Mouse (Mus musculus) olfactory bulb, adult 2 months (tissue): ENCODE results near the gene Ets1. TPM values are rescaled to one million over a fixed set of nuclear protein-coding genes. Genes with fewer than 3 reads are reported as not detected.

Experiments used
- H3K27ac ChIP-seq: fragments of 200-500 bp; 2 replicates; pipeline ENCODE4 v1.5.1; 2012; ENCODE audit warnings: low read depth, low read length; ENCODE audit not compliant: insufficient read depth
- H3K4me1 ChIP-seq: fragments of 200-500 bp; 2 replicates; pipeline ENCODE4 v1.6.1; 2012; ENCODE audit warnings: low read length; ENCODE audit not compliant: control insufficient read depth, insufficient read depth
- H3K4me3 ChIP-seq: fragments of 200-500 bp; 2 replicates; pipeline ENCODE4 v1.5.1; 2012; ENCODE audit warnings: mild to moderate bottlenecking, low read depth, low read length, moderate library complexity; ENCODE audit not compliant: insufficient read depth
- CTCF ChIP-seq: fragments of 200-500 bp; IDR thresholded peaks from 2 replicates; pipeline ENCODE4 v1.5.1; 2012; ENCODE audit warnings: low read depth, mild to moderate bottlenecking, low read length, moderate library complexity; ENCODE audit not compliant: insufficient read depth
- POLR2A ChIP-seq: fragments of 200-500 bp; IDR thresholded peaks from 2 replicates; pipeline ENCODE4 v1.6.1; 2012; ENCODE audit warnings: mild to moderate bottlenecking, low read depth, low read length, moderate library complexity; ENCODE audit not compliant: insufficient read depth
- WGBS: fragments of 180-500 bp; shearing (Covaris S2); methylation state at CpG from one replicate; pipeline ENCODE4 v1.1.7; 2018; 5-methylcytosine and 5-hydroxymethylcytosine counted together
- polyA plus RNA-seq: library from polyadenylated mRNA; stranded (reverse); fragments of >200 nt; gene quantifications from 2 replicates; pipeline ENCODE4 v1.2.4, GENCODE M21; 2012; ENCODE audit warnings: low replicate concordance; ENCODE audit not compliant: missing spikeins, insufficient read depth, insufficient read length

The Ets1 gene
- polyA plus RNA-seq, 1 experiment: 306 TPM

DNA sequence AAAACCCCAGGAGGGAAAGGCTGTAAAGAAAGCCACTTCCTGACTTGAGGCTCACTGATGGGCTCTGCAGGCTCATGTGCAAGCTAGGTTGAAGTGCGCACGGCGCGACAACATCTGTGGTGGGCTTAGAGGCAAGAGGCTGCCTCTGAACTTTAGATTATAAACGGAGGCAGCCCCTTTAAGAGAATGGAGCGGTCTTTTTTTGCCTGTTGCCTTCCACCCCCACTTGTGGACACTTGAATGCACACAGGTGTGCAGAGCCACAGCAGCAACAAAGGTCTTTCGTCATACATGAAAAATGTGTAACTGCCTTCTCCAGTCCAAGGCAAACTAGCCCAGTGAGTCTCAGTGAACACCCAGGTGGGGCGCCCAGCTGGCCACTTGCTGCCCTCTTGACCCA is 110.0 kb downstream of the Ets1 start:
- TF ChIP-seq CTCF (no peak), POLR2A (no peak)

DNA sequence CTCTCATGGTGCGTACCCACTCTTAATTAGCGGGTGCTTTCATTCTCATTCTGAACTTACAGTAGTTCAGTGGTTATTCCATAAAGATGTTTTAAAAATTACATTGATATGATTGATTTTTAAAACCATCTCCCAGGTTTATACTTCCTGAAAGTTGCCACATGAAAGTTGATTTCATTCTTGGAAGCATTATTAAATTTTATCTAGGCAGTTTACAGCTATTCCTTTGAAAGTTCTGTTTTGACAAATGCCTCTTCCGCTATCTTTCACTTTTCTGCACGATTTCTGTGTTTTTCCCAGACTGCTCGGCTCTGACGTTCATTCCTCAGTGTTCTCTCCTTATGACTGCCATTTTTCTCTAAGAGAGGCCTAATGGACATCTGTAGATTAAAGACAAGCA is 110.6 kb downstream of the Ets1 start:
- Histone ChIP-seq H3K4me1 (no peaks in the 10 kb centered on the region), H3K4me3 (no peak overlapping the region), H3K27ac (no peak overlapping the region)
- no peak for TF ChIP-seq CTCF
- TF ChIP-seq POLR2A: no peak
- 93% methylated on average over 6 of the region's 6 CpGs for WGBS

More for the DNA sequence above, 110.0 kb downstream of the Ets1 start:
- no peak overlapping the region for H3K4me3 ChIP-seq
- H3K27ac ChIP-seq: no peak overlapping the region
- H3K4me1 ChIP-seq: no peaks in the 10 kb centered on the region
- 94% methylated on average over 8 of the region's 8 CpGs for WGBS

DNA sequence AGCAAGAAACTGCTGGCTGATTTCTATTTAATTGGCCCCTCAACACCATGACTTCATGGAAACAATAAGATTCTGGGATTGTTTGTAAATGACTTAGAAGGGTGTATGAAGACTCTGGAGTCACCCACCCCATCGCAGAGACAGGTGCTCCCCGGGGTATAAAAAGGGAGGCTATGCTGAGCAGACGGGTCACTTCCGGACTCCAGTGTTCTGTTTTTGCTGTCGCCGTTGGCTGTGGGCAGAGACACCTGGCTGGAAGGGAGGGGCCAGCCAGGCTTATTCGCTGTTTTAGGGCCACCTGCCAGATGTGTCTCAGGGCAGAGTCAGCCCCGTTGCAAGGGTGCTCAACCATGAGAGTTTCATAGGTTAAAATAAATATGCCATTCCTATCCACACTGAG is 111.6 kb downstream of the Ets1 start:
- Histone ChIP-seq H3K4me3 (no peak overlapping the region), H3K27ac (no peak overlapping the region), H3K4me1 (no peaks in the 10 kb centered on the region)
- WGBS: 90% methylated on average over 8 of the region's 8 CpGs
- TF ChIP-seq POLR2A (no peak), CTCF (no peak)

DNA sequence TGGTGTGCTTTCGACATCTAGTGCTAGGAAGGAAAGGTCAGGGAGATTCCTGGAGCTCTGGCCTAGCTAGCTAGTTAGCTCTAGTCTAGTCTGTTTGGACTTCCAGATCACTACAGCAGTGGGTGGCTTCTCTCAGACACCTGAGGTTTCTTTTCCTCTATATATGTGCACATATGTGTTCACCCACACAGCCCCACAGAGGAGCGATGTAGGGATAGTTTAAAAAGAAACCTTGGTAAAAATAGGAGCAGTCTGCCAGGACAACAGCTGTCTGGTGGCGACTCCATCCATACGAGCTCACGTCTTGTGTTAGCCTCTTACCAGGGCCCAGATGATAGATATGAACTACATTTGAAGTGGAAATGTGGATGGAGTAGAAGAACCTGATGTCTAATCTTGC is 112.5 kb downstream of the Ets1 start:
- H3K4me3 ChIP-seq: no peak overlapping the region
- no peak overlapping the region for H3K27ac ChIP-seq
- WGBS: 96% methylated on average over 5 of the region's 5 CpGs
- no peaks in the 10 kb centered on the region for H3K4me1 ChIP-seq
- TF ChIP-seq CTCF: no peak
- TF ChIP-seq POLR2A: no peak

DNA sequence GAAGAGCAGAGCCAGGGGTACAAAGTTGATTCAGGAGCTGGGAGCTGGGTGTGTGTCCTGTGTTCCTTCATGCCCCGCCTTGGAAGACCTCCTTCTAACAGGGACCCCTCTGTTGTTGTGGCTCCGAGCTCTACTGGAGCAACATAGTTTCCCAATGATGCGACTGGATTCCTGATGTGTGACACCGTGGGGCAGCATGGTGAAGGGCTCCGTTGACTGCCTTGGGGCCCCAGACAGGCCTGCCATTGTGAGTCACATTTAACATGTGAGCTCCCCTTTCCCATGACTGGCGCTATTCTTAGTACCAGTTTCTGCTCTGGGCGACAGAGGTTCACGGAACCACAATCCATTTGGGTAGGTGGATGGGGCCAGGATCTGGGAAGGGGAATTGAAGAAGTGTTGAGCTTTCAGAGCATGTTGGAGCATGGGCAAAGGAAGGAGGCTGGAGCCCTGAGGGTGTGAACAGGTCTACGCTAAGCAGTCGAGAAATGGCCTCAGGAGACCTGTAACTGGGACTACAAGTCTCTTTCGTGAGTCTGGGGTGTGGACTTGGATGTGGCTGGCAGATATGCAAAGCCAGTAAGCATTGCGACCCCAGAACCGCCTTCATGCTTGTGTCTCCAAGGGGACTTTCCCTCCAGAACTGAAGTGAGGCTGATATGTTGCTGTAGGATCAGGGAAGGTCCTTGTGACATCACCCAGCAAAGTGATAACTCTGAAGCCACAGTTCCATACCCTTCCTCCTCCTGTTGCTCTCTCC is 113.9 kb downstream of the Ets1 start:
- TF ChIP-seq POLR2A (no peak), CTCF (no peak)
- H3K27ac ChIP-seq: no peak overlapping the region
- WGBS: 88% methylated on average over 13 of the region's 13 CpGs
- no peaks in the 10 kb centered on the region for H3K4me1 ChIP-seq
- H3K4me3 ChIP-seq: no peak overlapping the region

DNA sequence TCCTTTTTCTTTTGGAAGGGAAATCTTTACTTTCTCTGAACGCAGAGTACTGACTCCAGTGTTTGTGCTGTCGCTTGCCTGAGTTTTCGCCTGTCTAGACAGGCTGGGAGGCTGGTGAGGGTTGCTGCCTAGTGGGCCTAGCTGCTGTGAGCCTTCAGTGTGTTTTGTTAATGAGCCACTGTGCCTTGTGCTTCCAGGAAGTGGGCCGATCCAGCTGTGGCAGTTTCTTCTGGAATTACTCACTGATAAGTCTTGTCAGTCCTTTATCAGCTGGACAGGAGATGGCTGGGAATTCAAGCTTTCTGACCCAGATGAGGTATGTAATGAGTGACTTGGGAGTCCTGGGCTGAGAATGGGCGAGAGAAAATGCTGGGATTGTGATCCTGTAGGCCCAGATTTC is 116.6 kb downstream of the Ets1 start:
- no peak overlapping the region for H3K27ac ChIP-seq
- H3K4me1 ChIP-seq: no peaks in the 10 kb centered on the region; the same call in 1 of the 2 replicates
- no peak overlapping the region for H3K4me3 ChIP-seq
- 74% methylated on average over 5 of the region's 5 CpGs for WGBS
- TF ChIP-seq POLR2A (no peak), CTCF (no peak)

DNA sequence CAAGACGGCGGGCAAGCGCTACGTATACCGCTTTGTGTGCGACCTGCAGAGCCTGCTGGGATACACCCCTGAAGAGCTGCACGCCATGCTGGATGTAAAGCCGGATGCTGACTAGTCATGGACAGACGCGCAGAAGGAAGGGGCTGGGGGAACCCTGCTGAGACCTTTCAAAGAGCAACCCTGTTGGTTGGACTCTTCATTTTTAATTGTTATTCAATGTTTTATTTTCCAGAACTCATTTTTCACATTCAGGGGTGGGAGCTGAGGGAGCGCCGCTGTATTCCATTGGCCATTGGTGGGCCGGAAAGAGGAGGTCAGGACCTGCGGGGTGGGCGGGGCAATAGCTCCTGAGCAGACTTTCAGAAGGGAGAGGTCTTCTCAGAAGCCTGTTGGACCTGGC is 118.3 kb downstream of the Ets1 start:
- no peak overlapping the region for H3K27ac ChIP-seq
- WGBS: 92% methylated on average over 15 of the region's 15 CpGs
- H3K4me3 ChIP-seq: no peak overlapping the region
- TF ChIP-seq CTCF (no peak), POLR2A (no peak)
- H3K4me1 ChIP-seq: no peaks in the 10 kb centered on the region; the same call in 1 of the 2 replicates

DNA sequence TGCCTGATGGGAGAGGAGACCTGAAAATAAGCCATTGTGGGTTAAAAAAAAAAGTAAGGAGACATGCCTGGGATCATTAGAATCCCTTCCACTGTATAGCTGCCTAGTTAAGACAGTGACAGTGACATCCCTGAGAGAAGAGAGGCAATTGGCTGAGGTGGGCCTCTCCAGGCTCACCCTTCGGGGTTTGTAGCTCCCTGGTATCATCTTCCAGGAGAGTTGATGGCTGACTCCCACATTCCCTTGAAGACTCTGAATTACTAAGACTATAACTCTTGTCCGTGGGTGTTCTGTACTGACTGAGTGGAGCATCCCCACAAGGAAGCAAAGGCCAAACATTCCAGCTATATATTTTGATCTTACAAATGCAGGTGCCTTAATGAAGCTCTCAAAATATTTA is 120.0 kb downstream of the Ets1 start:
- 53% methylated on average over 2 of the region's 2 CpGs for WGBS
- no peak for TF ChIP-seq CTCF
- TF ChIP-seq POLR2A: no peak
- H3K27ac ChIP-seq: no peak overlapping the region
- no peak overlapping the region for H3K4me3 ChIP-seq
- no peaks in the 10 kb centered on the region; the same call in 1 of the 2 replicates for H3K4me1 ChIP-seq

DNA sequence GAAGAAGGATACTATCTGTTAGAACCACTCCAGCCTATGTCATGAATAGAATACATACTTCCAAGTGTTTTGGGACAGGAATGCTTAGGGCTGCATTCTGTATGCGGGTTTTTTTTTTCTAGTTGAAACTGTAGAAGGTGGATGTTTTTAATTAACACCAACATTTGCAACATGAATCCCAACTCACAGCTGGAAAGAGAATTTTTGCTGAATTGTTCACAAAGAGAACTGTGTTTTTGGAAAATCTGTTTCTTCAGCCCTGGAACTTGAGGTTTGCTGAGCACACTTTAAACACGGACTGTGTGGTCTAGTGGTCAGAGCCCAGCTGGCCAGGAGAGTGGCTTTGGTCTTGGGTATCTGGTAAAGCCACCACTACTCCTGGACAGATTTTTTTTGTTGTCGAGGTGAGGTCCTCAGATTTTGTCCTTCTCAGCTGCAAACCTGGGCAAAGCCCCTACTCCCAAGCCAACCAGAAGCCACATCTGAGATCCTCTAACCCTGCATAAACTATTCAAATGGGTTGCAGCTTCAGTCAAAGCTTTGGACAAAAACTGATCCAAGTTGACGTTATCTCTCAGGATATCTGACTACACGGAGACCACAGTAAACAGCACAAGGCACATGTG is 122.4 kb downstream of the Ets1 start:
- no peak for TF ChIP-seq POLR2A
- no peak for TF ChIP-seq CTCF
- Histone ChIP-seq H3K4me1 (no peaks in the 10 kb centered on the region; the same call in 1 of the 2 replicates), H3K4me3 (no peak overlapping the region), H3K27ac (no peak overlapping the region)
- 87% methylated on average over 5 of the region's 5 CpGs for WGBS
